Mouse (Mus musculus) natural killer cell, adult 2 months (primary cell): ENCODE measurements around the gene Tspan5.
A peak's percentile ranks its signal among the peaks of the same experiment; 100 is the strongest.

Source experiments
- DNase-seq, 2 experiments: peaks; one replicate each; pipeline ENCODE4 v3.0.0; 2022; ENCODE audit warnings: low spot score in 2 of 2

The Tspan5 gene

DNA sequence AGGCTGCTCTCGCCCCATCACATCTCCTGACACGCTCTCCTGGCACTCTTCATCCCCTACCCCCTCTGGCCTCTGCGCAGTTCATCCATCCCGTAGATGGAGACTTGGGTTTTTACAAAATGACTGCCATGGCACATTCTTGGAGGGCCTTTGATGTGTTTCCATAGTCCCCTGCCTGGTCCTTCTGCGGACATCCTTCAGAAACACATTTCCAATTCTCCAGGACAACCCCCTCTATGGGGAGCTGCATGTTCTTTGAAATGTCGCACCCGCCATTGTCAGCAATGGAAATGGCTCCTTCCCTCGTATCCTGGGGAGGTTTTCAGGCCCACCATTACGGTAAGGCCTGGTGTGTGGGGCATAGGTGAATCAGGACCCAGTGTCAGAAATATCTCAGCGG lies 134.4 kb downstream of the Tspan5 start:
- no peak for DNase-seq

DNA sequence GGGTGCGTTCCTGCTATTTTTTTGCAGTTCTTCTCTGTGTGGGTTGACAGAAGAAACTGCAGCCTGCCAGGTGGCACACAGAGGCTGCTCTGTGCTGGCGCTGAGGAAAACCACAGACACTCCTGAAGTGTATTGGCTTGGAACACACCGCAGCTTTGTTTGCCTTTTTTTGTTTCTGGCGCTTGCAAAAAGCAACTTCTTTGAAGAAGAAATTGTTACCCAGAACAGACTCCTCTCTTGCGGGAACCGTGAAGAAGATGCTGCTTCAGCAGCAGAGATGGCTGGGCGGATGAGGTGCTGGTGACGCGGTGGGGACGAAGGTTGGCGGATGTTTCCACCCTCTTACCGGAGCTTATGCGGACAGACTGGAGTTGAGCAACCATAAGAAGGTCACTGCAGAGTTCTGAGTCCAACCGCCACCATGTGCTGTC lies 135.0 kb downstream of the Tspan5 start:
- DNase-seq, result no peak

- no peak for DNase-seq
These were observed 135.7 kb downstream of the Tspan5 start for GRCm38 (mm10) chr3:138877741-138878140.

DNA sequence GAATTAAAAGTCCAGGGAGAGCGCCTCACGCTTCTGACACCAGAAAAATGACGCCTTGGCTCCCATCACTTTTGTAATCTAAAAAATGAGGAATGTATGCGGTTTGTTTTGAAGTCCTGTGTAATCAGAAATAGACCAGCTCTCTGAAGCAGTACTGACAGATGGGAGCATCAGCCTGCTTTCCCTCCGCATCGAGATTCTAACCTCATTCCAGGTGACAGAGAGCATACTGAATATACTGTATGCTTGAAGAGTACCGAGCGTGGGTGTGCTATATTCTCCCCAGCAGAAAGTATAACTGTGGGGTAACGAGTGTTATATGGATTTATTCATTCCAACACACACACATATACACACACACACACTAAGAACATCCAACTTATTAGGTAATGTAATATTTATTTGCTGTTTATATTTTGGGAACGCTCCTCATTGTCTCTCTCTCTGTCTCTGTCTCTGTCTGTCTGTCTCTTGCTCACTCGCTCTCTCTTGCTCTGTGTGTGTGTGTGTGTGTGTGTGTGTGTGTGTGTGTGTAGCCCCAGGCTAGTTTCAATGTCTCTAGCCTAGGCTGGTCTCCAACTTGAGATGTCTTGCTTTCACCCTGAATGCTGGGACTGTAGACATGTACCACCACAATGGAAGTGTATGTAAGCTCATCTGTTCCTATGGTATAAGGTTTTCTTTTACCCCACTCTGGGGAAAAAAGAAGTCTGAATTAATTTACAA lies 139.2 kb downstream of the Tspan5 start:
- DNase-seq, result no peak

DNA sequence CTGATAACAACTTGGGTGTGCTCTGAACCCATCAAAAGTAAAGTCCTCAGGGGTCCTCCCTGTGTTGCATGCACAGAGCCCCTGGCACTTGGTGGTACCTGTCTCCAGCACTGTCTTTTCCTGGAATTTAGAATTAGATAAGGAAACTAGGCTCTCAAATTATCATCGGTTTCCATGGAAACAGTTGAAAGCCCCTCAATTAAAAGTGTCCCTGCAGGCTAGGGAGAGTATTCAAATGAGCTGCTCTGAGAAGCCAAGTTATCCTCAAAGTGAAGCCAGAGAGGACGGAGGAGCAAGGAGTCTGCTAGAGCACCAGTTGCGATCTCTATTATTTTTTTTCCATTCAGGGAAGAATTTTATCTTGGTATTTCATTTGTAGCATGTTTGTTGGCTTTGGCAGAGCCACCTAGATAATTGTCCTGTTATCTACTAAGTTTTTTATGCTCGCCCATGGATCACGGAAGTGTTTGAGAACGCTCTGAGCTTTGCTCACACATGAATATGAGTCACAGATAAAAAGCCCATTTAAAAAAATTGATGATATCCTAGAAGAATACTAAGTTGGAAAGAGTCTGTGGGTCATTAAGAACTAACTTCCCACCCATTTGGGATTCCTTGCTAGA lies 139.8 kb downstream of the Tspan5 start:
- DNase-seq, result no peak

- no peak for DNase-seq
These were observed 144.1 kb downstream of the Tspan5 start for GRCm38 (mm10) chr3:138886121-138886520.

- no peak for DNase-seq
These were observed 147.2 kb downstream of the Tspan5 start for GRCm38 (mm10) chr3:138889214-138889613.

DNA sequence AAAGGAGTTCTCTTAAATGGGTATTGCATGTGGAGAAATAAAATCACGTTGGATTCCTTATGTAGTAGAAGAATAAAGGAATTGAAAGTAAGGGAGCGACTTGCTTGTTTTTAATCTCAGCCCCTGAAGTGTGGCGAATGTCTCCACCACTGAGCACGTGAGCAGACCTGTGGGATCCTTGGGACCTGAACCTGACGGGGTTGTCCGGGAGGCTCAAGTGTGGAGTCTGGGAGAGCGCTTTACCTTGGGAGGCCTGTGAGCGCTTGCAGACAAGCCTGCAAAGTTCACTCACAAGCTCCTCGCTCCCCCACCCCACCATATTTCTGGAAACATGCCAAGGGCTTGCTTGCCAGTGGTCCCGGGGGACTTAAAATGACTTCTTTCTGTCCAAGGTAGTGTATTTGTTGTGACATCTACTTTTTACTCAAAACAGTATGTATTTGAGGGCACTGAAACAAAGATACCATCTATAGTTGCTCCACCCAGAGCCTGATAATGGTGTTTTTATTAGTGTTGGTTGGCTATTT lies 147.8 kb downstream of the Tspan5 start:
- no peak for DNase-seq

DNA sequence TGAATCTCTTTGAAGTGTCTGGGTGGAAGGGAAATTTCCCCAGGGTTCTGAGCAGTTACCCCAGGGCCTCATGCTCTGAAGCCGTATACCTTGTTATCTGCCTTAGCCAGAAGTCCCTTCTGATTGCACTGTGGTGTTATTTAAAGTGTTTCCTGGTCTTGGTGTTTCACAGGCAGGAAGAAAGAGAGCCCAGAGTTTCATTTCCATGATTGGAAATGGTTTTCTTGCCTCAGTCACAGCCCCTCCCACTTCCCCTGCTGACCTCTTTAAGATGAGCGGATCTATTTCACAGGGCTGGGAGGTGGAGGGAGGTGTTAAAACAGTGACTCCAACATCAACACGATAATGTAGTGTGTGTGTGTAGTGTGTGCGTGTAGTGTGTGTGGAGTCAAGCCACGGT lies 151.5 kb downstream of the Tspan5 start:
- DNase-seq, result peak; percentile 6 to 34

GRCm38 (mm10) chr3:138897500-138897899 lies 155.5 kb downstream of the Tspan5 start:
- DNase-seq, result no peak

GRCm38 (mm10) chr3:138898055-138898454 lies 156.1 kb downstream of the Tspan5 start:
- no peak for DNase-seq

GRCm38 (mm10) chr3:138900571-138901141 lies 158.7 kb downstream of the Tspan5 start:
- DNase-seq, result no peak

- DNase-seq, result no peak
These were observed 163.7 kb downstream of the Tspan5 start for GRCm38 (mm10) chr3:138905678-138906077.

DNA sequence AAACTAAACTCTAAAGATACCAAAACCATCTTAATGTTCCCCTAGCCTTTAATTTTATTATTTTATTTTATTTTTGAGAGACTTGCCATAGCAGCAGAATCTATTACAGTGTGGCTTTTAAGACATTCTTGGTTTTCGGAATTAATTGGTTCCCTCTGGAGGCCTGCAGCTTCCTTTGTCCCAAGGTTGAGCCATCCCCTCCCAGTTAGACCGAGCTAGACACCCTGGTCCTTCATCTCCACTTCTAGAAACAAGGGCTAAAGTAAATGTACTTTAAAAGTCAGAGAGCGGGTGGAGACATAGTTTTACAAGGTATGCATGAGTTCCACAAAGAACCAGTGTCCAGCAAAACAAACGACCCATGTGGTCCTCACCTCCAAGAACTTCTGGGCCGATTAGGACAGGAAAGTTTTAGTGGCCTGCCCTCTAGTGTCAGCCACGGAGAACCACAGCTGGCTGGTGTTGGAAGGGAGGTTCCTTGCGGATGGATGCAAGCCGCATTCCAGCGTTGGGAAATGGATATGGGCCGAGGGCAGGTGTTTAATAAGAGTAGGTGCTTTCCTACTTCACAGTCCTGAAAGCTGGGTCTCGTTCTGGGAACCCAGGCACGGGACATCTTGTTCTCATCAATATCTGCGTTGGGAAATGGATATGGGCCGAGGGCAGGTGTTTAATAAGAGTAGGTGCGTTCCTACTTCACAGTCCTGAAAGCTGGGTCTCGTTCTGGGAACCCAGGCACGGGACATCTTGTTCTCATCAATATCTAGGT lies 164.3 kb downstream of the Tspan5 start:
- DNase-seq, result no peak

GRCm38 (mm10) chr3:138909313-138909712 lies 167.3 kb downstream of the Tspan5 start:
- DNase-seq, result no peak

DNA sequence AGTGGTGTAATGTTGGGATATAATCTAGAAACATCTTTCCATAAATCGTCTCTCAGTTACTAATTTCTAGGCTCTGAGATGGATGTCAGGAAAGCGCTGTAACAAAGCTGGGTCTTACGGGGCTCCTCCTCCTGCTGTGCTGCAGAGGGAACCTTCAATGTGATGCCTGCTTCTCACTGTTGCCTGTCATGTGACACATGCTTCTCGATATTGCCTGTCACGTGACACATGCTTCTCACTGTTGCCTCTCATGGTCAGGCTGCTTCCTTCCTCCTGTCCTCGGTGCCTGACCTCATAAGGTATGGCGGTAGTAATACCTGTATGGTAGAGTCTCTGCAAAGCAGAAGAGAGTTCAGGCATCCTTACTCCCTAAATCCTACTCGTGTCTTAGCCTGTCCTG lies 170.5 kb downstream of the Tspan5 start:
- DNase-seq, result no peak

- DNase-seq, result no peak
These were observed 172.8 kb downstream of the Tspan5 start for GRCm38 (mm10) chr3:138914626-138915288.

- no peak for DNase-seq
These were observed 174.6 kb downstream of the Tspan5 start for GRCm38 (mm10) chr3:138916591-138916990.

DNA sequence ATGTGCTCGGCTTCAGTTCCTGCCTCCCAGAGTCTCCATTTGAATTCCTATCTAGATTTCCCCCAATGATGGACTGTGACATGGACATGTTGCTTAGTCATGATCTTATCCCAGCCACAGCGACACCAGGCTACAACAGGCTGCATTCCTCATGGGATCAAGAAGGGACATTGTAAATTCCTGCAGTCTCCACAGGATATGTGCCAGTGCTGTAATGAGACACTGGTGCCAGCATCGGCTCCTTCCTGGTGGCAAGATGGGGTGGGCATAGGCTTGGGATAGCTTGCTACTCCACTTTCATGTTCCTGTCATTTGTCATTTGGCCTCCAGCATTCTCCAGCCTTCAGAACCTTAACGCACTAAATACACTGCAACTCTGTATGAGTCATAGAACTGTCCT lies 175.0 kb downstream of the Tspan5 start:
- no peak for DNase-seq

GRCm38 (mm10) chr3:138918241-138918640 lies 176.2 kb downstream of the Tspan5 start:
- DNase-seq, result no peak

DNA sequence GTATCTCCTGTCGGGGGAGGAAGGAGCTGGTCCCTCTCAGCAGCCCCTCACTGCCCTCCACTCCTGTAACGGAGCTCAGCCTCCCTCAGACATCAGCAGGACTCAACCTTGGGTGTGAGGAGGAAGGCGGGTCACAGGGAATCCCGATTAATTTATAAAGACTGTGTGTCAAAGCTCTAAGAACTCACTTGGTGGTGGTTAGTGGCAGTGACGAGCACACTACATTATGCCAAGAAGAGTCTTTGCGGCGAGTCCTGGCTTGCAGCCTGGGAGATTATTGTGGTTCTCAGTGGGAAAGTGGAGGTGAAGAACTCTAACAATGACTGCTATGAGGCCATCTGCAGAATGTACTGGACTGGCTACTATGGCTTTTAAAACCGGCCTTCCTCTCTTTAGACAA lies 184.2 kb downstream of the Tspan5 start:
- no peak for DNase-seq

GRCm38 (mm10) chr3:138927437-138927836 lies 185.4 kb downstream of the Tspan5 start:
- DNase-seq, result no peak
